In the genomic region with DNA sequence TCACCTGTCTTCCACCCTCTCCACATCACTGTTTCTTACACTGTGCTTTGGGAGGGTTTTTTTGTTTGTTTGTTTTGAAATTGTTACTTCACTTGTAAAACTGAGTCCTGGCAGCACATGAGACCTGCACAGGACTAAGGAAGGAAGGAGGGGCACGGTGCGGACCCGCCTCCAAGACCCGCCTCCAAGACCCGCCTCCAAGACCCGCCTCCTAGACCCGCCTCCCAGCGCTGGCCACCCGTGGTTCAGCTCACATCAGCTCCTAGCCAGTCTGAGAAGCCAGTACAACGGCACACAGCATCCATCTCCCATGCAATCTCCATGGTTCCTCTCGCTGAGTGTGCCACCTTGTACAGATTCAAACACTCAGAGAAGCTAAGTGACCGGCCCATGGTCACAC, we compare ENCODE assay signal across 16 mouse cellular contexts. TPM values are rescaled to one million over a fixed set of nuclear protein-coding genes. Genes with fewer than 3 reads are reported as not detected.
DNase-seq lines count a peak whose midpoint lies in the region; ATAC-seq and TF ChIP-seq lines count a peak whose summit lies in the region.
"Had no signal": no experiment of that assay in that cellular context is flagged by ENCODE, and none has a peak within 500 bp of the region (broad histone marks: within the 10 kb centered on the region; RNA-seq: fewer than 3 reads in every experiment).

No protein-coding gene starts in this region.

- no peak overlapping the region for H3K9ac ChIP-seq in kidney, postnatal 0 days (ENCODE audit: low read depth, low read length)
- no peak overlapping the region for H3K9ac ChIP-seq in kidney, embryonic 15.5 days
- no peak overlapping the region for H3K9ac ChIP-seq in embryonic facial prominence, embryonic 14.5 days (ENCODE audit: low read depth, low read length)
- H3K9ac ChIP-seq: embryonic facial prominence, embryonic 13.5 days; stomach, embryonic 15.5 days had no signal

- 0 out of 2 replicates have a peak, but pooled peaks have one; percentile 38 for ATAC-seq in kidney, postnatal 0 days (replicated peaks; ENCODE audit: low FRiP score, low read depth)
- no peak for ATAC-seq in kidney, embryonic 15.5 days (replicated peaks; ENCODE audit: low FRiP score)
- 0 out of 2 replicates have a peak, but pooled peaks have one; percentile 47 for ATAC-seq in embryonic facial prominence, embryonic 14.5 days (ENCODE audit: low read depth)

- H3K9me3 ChIP-seq in kidney, postnatal 0 days (replicated peaks; ENCODE audit: low read length): no peaks in the 10 kb centered on the region
- 0 out of 2 replicates have a peak, but pooled peaks cover 4% of the 10 kb centered on the region for H3K9me3 ChIP-seq in kidney, embryonic 15.5 days (replicated peaks)
- H3K9me3 ChIP-seq in embryonic facial prominence, embryonic 14.5 days (ENCODE audit: control insufficient read depth, low read length): no peaks in the 10 kb centered on the region
- H3K9me3 ChIP-seq: embryonic facial prominence, embryonic 13.5 days; stomach, embryonic 15.5 days had no signal

- no peak overlapping the region for H3K4me2 ChIP-seq in kidney, postnatal 0 days (ENCODE audit: low read length)
- H3K4me2 ChIP-seq in kidney, embryonic 15.5 days: no peak overlapping the region
- H3K4me2 ChIP-seq in embryonic facial prominence, embryonic 14.5 days (ENCODE audit: low read depth, low read length): no peak overlapping the region
- H3K4me2 ChIP-seq: embryonic facial prominence, embryonic 13.5 days; heart, embryonic 11.5 days; stomach, embryonic 15.5 days had no signal

- no peaks in the 10 kb centered on the region for H3K4me1 ChIP-seq in kidney, postnatal 0 days (replicated peaks; ENCODE audit: insufficient read depth, low read length)
- H3K4me1 ChIP-seq in kidney, embryonic 15.5 days: 0 out of 2 replicates have a peak, but pooled peaks cover 6% of the 10 kb centered on the region
- H3K4me1 ChIP-seq in embryonic facial prominence, embryonic 14.5 days (ENCODE audit: control insufficient read depth, insufficient read depth, low read length): no peaks in the 10 kb centered on the region
- H3K4me1 ChIP-seq: embryonic facial prominence, embryonic 13.5 days; stomach, embryonic 15.5 days had no signal

- TF ChIP-seq CTCF in kidney, postnatal 0 days (IDR thresholded peaks at IDR 0.05; ENCODE audit: low read depth): no peak

- H3K27ac ChIP-seq in kidney, postnatal 0 days: no peak overlapping the region
- H3K27ac ChIP-seq in kidney, embryonic 15.5 days: no peak overlapping the region
- no peak overlapping the region for H3K27ac ChIP-seq in embryonic facial prominence, embryonic 14.5 days (replicated peaks; ENCODE audit: low read depth, low read length)
- H3K27ac ChIP-seq: embryonic facial prominence, embryonic 13.5 days; layer of hippocampus, adult 2 months; stomach, embryonic 15.5 days had no signal

- no peak for DNase-seq in kidney, postnatal 0 days (ENCODE audit: low spot score)
- DNase-seq in testis, postnatal 10 days (ENCODE audit: low spot score): peak; percentile 59
- DNase-seq in testis, postnatal 14 days (ENCODE audit: low spot score): no peak
- DNase-seq in embryonic facial prominence, embryonic 14.5 days (ENCODE audit: low spot score): no peak
- DNase-seq in urinary bladder, adult 2 months (ENCODE audit: low spot score): no peak
- DNase-seq in left cerebral cortex, adult 8-10 months (ENCODE audit: low spot score in 2 of 2): no peak
- DNase-seq: cerebellum, adult 2 months had no signal

- no peaks in the 10 kb centered on the region for H3K27me3 ChIP-seq in kidney, postnatal 0 days (ENCODE audit: insufficient read depth, low read length)
- peaks cover 27% of the 10 kb centered on the region for H3K27me3 ChIP-seq in kidney, embryonic 15.5 days
- no peaks in the 10 kb centered on the region for H3K27me3 ChIP-seq in embryonic facial prominence, embryonic 14.5 days (replicated peaks; ENCODE audit: control insufficient read depth, insufficient read depth, low read length)
- H3K27me3 ChIP-seq: embryonic facial prominence, embryonic 13.5 days; stomach, embryonic 15.5 days had no signal

- no peak overlapping the region for H3K4me3 ChIP-seq in kidney, postnatal 0 days (replicated peaks; ENCODE audit: low read depth, low read length)
- no peak overlapping the region for H3K4me3 ChIP-seq in kidney, embryonic 15.5 days (replicated peaks)
- no peak overlapping the region for H3K4me3 ChIP-seq in embryonic facial prominence, embryonic 14.5 days (ENCODE audit: low read depth, low read length)
- H3K4me3 ChIP-seq: embryonic facial prominence, embryonic 13.5 days; layer of hippocampus, adult 2 months; stomach, embryonic 15.5 days had no signal

- WGBS in kidney, postnatal 0 days: 22% methylated on average over 12 of the region's 12 CpGs
- 25% methylated on average over 12 of the region's 12 CpGs for WGBS in kidney, embryonic 15.5 days
- WGBS in embryonic facial prominence, embryonic 14.5 days: 25% methylated on average over 12 of the region's 12 CpGs

- H3K36me3 ChIP-seq in kidney, postnatal 0 days (ENCODE audit: insufficient read depth, low read length): no peaks in the 10 kb centered on the region
- H3K36me3 ChIP-seq in kidney, embryonic 15.5 days: no peaks in the 10 kb centered on the region
- no peaks in the 10 kb centered on the region for H3K36me3 ChIP-seq in embryonic facial prominence, embryonic 14.5 days (ENCODE audit: control insufficient read depth, insufficient read depth, low read length)
- H3K36me3 ChIP-seq: embryonic facial prominence, embryonic 13.5 days; stomach, embryonic 15.5 days had no signal

RNA-seq across cellular contexts. Expression of gene Pax7, which starts 38.4 kb away (rescaled TPM):
- polyA plus RNA-seq in kidney, postnatal 0 days (2015; fragmentation: Nextera tagmentation; extraction: Ambion mirVana): not detected in 2 replicates
- polyA plus RNA-seq in kidney, embryonic 15.5 days (2015; fragmentation: Nextera tagmentation; extraction: Ambion mirVana): 0.05 and 0.10 TPM in 2 replicates
- polyA plus RNA-seq in embryonic facial prominence, embryonic 14.5 days (2014; fragmentation: Nextera tagmentation; extraction: Ambion mirVana): 2.6 TPM in 2 replicates
- not detected in 2 replicates for polyA plus RNA-seq in urinary bladder, adult 2 months (2012; rRNA removed)
- total RNA-seq in left cerebral cortex, adult 8-10 months (2022): 1 to 10 TPM in 1 of 4 experiments, under 1 TPM in 1, not detected in 2; 0.20 to 1.0 TPM
- total RNA-seq: hematopoietic stem cell, adult 5-6 weeks; layer of hippocampus, adult 2 months; left cerebral cortex, postnatal 25 days; megakaryocyte-erythroid progenitor cell, adult 5-6 weeks had no signal
- polyA plus RNA-seq: liver, embryonic 16.5 days had no signal
